Mouse (Mus musculus) bone marrow, adult 2 months (tissue): ENCODE measurements around the gene Lrrc43.

Source experiments
- CTCF ChIP-seq: fragments of 200-500 bp; IDR thresholded peaks from 2 replicates; pipeline ENCODE4 v1.5.1; 2011; ENCODE audit warnings: low read length, control low read depth; ENCODE audit not compliant: control insufficient read depth, insufficient read depth
- POLR2A ChIP-seq: fragments of 200-500 bp; IDR thresholded peaks from 2 replicates; pipeline ENCODE4 v1.6.1; 2011; ENCODE audit warnings: low read depth, mild to moderate bottlenecking, control low read depth, low read length, borderline replicate concordance; ENCODE audit not compliant: control insufficient read depth

- TF ChIP-seq POLR2A: no peak
- TF ChIP-seq CTCF: no peak
These were observed 39.5 kb downstream of the Lrrc43 start for GRCm38 (mm10) chr5:123528641-123529040.
